Mouse (Mus musculus): ENCODE data around the gene Strip2.

GRCm38 (mm10) chr6:29868341-29868895 lies 48.4 kb upstream of the Strip2 start:
- TF ChIP-seq CTCF (conservative IDR thresholded peaks at IDR 0.05; ENCODE audit: low read length) (no peak), NANOG (IDR thresholded peaks at IDR 0.05; ENCODE audit: borderline replicate concordance, low read length) (no peak), POU5F1 (IDR thresholded peaks at IDR 0.05; ENCODE audit: borderline replicate concordance, low read length) (no peak)
